Mouse (Mus musculus): ENCODE data around the gene Dync1li2.

- TF ChIP-seq CTCF (IDR thresholded peaks at IDR 0.05; ENCODE audit: insufficient read depth, low read length) = no peak
- no peak for TF ChIP-seq POLR2A (IDR thresholded peaks at IDR 0.05; ENCODE audit: borderline replicate concordance, extremely low read depth, low read depth, low read length)
Observed at GRCm38 (mm10) chr8:104412805-104413532, 29.9 kb downstream of the Dync1li2 start.
